Mouse (Mus musculus): ENCODE results near the gene Cep83.

GRCm38 (mm10) chr10:94709622-94710319 is 21.3 kb downstream of the Cep83 start:
- no peak for TF ChIP-seq CTCF (IDR thresholded peaks at IDR 0.05; ENCODE audit: low read depth)
- no peak for TF ChIP-seq EP300 (IDR thresholded peaks at IDR 0.05; ENCODE audit: low read depth)
